Mouse (Mus musculus) midbrain, embryonic 14.5 days (tissue): ENCODE measurements at regions not wholly inside any gene's neighbourhood (a gene's known extent, or its start where the extent isn't known, plus 50 kb on each side); places are given as distances from the start of the nearest gene placed in this dataset.

Source experiments
- ATAC-seq: fragments of 200-750 bp; cut with Nextera tagmentation; 2 replicates; pipeline ENCODE4 v1.8.0; 2017; ENCODE audit warnings: moderate number of reproducible peaks, moderate library complexity; ENCODE audit not compliant: low FRiP score, low TSS enrichment
- DNase-seq: peaks from one replicate; pipeline ENCODE4 v3.0.0-alpha.2; 2015
- H3K27ac ChIP-seq: fragments of 300-500 bp; sonication (generic); replicated peaks from 2 replicates; pipeline ENCODE4 v1.5.1; 2014; ENCODE audit warnings: mild to moderate bottlenecking, low read depth, low read length, moderate library complexity
- H3K27me3 ChIP-seq: fragments of 300-500 bp; sonication (generic); 2 replicates; pipeline ENCODE4 v1.6.1; 2014; ENCODE audit warnings: low read length, control low read depth, mixed read lengths; ENCODE audit not compliant: control insufficient read depth, insufficient read depth
- H3K36me3 ChIP-seq: fragments of 300-500 bp; sonication (generic); 2 replicates; pipeline ENCODE4 v1.6.1; 2014; ENCODE audit warnings: low read length, control low read depth; ENCODE audit not compliant: control insufficient read depth, insufficient read depth
- H3K4me1 ChIP-seq: fragments of 300-500 bp; sonication (generic); 2 replicates; pipeline ENCODE4 v1.6.1; 2014; ENCODE audit warnings: mild to moderate bottlenecking, antibody characterized with exemption, low read length, control low read depth; ENCODE audit not compliant: control insufficient read depth, insufficient read depth
- H3K4me2 ChIP-seq: fragments of 300-500 bp; sonication (generic); 2 replicates; pipeline ENCODE4 v1.6.1; 2014; ENCODE audit warnings: mild to moderate bottlenecking, low read length, moderate library complexity
- H3K4me3 ChIP-seq: fragments of 300-500 bp; sonication (generic); replicated peaks from 2 replicates; pipeline ENCODE4 v1.5.1; 2014; ENCODE audit warnings: low read depth, low read length
- H3K9ac ChIP-seq: fragments of 300-500 bp; sonication (generic); replicated peaks from 2 replicates; pipeline ENCODE4 v1.6.1; 2014; ENCODE audit warnings: mild to moderate bottlenecking, low read length, moderate library complexity
- H3K9me3 ChIP-seq: fragments of 300-500 bp; sonication (generic); 2 replicates; pipeline ENCODE4 v1.6.1; 2016; ENCODE audit warnings: low read length, control low read depth, mixed read lengths; ENCODE audit not compliant: control insufficient read depth
- WGBS: fragments of 180-500 bp; shearing (Covaris S2); extraction: QIAGEN DNeasy Blood & Tissue Kit; methylation state at CpG from one replicate; pipeline ENCODE4 v1.1.7; 2014; 5-methylcytosine and 5-hydroxymethylcytosine counted together

DNA sequence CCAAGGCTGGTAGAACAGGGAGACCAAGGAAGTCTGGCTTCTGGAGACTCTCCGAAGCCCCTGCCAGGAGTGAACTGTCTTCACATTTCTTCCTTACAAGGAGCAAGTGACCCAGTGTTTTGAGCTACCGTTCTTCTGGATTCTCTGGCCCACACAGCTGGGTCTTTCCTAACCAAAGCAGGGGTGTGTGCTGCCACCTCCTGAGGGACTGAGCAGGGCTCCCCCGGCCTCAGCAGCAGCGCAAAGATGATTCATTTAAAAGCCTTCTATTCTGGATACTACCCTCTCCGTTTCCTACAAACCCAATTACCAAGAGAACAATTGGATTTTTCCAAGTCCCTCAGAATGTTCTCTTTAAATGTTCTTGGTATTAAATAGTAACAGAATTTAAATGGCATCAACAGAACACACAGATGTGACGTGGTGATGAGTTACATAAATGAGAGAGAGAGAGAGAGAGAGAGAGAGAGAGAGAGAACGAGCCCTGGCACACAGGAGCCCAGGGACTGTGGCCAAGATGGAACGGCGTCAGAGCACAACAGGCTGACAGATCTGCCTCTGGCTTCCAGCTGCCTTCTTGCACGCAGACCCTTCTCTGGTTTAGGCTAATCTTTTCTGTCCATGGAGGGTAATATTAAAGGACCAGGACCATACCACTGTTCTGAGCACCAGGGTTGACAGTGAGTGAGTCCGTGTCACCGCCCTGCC is 191.6 kb downstream of the Agtpbp1 start:
- Histone ChIP-seq H3K4me1 (no peaks in the 10 kb centered on the region), H3K9me3 (no peaks in the 10 kb centered on the region), H3K4me3 (no peak overlapping the region), H3K36me3 (no peaks in the 10 kb centered on the region), H3K27ac (no peak overlapping the region), H3K4me2 (no peak overlapping the region), H3K9ac (no peak overlapping the region), H3K27me3 (no peaks in the 10 kb centered on the region)
- ATAC-seq = no peak
- WGBS = 80% methylated on average over 12 of the region's 12 CpGs
- DNase-seq = peak; percentile 14

DNA sequence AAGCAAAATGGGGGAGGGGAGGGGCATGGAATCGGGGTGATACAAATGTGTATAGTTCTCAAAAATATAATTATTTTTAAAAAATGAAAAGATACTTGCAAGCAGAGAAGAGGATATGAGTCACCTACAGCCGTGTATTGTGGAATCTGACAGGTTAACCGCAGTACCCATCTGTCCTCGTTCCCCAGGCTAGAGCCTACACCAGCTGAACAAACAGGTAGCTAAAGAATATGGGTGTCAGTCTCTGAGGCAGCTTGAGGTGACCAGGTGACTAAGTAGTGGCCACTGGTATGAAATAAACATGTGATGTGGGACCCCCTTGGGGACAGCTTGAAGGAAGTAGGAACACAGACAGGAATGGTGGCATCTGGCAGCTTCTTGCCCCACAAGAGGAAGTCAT is 192.2 kb downstream of the Agtpbp1 start:
- H3K9ac ChIP-seq = no peak overlapping the region
- WGBS = 89% methylated on average over 4 of the region's 4 CpGs
- DNase-seq (no peak), ATAC-seq (no peak)
- no peak overlapping the region for H3K27ac ChIP-seq
- no peaks in the 10 kb centered on the region for H3K9me3 ChIP-seq
- H3K4me1 ChIP-seq = 0 out of 2 replicates have a peak, but pooled peaks cover under 1% of the 10 kb centered on the region
- H3K4me2 ChIP-seq = no peak overlapping the region
- H3K27me3 ChIP-seq = no peaks in the 10 kb centered on the region
- no peak overlapping the region for H3K4me3 ChIP-seq
- no peaks in the 10 kb centered on the region for H3K36me3 ChIP-seq

DNA sequence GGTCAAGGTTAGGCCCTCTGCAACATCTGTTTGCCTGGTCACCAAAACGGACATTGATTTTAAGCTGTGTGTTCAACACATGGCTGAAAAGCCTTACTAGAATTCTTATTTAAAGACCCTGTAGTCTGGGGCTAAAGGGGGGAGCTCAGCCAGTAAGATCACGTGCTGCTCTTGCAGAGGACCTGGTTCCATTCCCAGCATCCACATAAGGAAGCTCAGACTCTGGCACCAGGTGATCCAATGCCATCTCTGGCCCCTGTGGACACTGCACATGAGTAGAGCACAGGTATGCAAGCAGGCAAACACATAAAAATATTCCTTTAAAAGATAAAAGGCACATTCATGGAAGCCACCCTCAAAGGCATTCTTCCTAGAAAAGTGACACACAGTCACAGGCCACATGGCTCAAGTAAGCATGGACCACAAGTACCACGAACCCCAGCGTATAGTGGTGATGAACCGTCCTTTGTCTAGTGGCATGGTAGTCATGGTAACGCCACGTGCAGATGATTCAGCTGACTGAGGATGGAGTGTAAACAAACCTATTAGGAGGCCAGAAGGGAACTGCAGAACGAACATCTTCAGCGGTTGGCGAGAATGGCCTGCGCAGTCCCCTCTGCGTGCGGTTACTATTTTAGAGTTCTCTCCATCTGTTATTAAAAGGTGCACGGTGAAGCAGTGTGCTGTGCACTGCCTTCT is 197.3 kb downstream of the Agtpbp1 start:
- DNase-seq (peak; percentile 77), ATAC-seq (peak; percentile 50; the same call in 1 of the 2 replicates)
- Histone ChIP-seq H3K4me1 (0 out of 2 replicates have a peak, but pooled peaks cover 3% of the 10 kb centered on the region), H3K27ac (peak overlapping the region; percentile 55), H3K27me3 (no peaks in the 10 kb centered on the region), H3K4me3 (no peak overlapping the region), H3K9ac (no peak overlapping the region), H3K9me3 (no peaks in the 10 kb centered on the region), H3K36me3 (no peaks in the 10 kb centered on the region), H3K4me2 (no peak overlapping the region)
- 64% methylated on average over 14 of the region's 14 CpGs for WGBS

DNA sequence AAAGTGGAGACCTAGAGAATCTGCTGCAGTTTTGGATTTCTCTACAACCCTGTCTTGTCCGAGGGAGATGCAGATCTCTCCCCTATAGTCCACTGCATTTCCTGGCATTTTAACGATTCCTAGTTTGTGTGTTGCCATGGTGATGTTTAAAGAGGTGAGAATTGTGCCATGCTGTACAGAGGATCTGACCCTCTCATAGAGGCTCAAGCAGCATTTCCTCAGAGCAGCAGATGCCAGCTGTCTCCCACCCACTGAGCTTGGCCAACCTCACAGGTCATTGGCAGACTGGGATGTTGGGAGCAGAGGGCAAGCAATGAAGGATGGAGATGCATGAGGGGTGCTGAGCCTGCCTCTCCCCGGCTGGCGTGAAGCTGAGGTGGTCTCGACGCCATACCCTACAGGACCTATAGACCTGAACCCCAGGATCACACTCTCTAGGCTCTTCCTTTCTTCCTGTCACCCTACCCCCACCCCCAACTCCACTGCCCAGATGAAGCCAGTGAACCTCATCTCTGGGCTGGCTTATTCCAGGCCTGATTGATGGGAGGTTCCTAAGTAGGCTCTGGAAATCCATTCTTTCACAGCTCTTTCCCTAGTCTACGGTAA is 198.0 kb downstream of the Agtpbp1 start:
- H3K9ac ChIP-seq = no peak overlapping the region
- 0 out of 2 replicates have a peak, but pooled peaks cover 3% of the 10 kb centered on the region for H3K4me1 ChIP-seq
- H3K9me3 ChIP-seq = no peaks in the 10 kb centered on the region
- no peak overlapping the region for H3K4me2 ChIP-seq
- no peak overlapping the region for H3K4me3 ChIP-seq
- H3K36me3 ChIP-seq = no peaks in the 10 kb centered on the region
- DNase-seq = peak; percentile 46
- ATAC-seq = no peak
- no peaks in the 10 kb centered on the region for H3K27me3 ChIP-seq
- 74% methylated on average over 7 of the region's 7 CpGs for WGBS
- H3K27ac ChIP-seq = peak overlapping the region; percentile 55; the same call in 1 of the 2 replicates

DNA sequence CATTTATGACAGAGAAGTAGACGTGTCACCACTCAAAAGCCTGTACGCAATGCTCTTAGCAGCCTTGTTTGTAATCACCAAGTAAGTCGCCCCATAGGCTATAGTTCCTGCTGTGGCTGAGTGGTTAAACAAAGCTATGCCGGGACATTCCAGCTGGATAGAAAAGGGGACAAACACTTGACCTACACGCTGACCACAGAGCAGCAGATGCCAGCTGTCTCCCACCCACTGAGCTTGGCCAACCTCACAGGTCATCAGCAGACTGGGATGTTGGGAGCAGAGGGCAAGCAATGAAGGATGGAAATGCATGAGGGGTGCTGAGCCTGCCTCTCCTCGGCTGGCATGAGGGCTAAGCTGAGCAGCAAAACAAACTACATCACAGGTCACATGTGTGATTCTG is 199.2 kb downstream of the Agtpbp1 start:
- no peak overlapping the region for H3K9ac ChIP-seq
- 69% methylated on average over 6 of the region's 6 CpGs for whole genome bisulfite sequencing
- no peak overlapping the region for H3K27ac ChIP-seq
- no peak overlapping the region for H3K4me3 ChIP-seq
- H3K4me2 ChIP-seq = no peak overlapping the region
- DNase-seq = no peak
- H3K27me3 ChIP-seq = no peaks in the 10 kb centered on the region
- 0 out of 2 replicates have a peak, but pooled peaks cover 3% of the 10 kb centered on the region for H3K4me1 ChIP-seq
- H3K9me3 ChIP-seq = no peaks in the 10 kb centered on the region
- H3K36me3 ChIP-seq = no peaks in the 10 kb centered on the region
- no peak for ATAC-seq

DNA sequence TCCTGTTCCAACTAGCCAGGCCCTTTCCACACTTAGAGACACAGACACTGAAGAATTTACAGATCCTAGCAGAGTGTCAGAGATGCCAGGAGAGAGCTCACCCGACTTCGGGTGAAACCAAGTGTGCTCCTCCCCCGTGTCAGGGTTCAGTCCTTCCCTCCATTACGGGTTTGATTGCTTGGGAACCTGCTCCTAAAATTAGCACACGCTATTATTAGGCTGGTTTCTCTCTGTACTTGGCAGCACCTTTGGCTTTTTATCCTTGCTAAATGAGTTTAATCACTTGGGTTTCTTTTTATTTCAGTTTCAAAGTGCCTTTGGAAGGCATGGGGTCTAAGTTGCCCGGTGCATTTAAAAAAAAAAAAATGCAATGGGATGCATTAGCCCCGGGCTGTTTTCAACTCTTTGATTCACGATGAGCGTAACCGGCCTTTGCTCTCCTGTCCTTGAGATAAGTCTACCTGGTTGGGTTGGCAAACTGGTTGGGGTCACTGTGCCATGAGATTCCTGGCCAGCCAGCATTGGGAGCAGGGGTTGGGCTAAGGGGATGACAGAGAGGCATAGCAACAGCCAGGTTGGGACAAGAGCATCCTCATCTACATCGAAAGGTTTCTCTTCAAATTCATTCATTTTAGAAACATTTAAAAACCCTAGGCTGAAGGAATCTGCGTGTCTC is 214.7 kb downstream of the Agtpbp1 start:
- no peak for ATAC-seq

DNA sequence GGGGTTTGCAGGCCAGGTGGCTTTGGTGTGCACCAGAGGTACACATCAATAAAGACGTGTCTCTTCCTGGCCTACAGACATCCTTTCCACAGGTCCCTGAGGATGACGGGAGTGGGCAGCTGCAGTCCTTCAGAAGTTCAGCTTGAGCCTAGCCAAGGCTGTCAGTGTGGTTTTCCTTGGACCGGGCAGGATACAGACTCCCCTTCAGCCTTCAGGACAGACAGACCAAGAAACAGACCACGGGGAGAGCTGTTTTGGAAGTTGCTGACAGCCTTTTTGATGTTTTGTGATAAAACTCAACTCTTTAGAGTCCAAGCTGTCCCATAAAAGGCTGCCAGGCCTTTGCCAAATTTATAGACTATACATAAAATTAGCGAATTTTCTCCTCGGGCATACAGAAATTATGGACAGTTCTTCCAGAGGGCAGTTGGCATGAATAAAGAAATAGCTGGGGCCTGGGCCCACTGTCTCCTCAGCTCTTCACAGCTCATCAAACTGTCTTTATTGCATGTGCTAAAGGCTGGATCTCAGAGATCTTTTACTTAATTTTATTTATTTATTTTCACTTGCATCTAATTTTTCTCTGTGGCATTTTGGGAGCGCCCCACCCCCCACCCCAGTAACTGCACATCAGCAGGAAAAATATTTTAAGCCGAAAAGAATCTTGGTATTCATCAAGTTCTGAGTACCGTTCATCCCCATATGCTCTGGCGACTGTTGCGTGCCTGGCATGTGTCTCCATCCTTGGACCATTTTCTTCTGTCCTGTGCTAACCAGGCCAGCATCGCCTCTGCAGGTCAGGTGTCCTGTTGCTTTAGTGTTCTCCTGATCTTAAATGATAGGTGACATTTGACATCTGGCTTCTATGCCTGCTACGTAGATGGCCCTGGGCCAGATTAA is 216.2 kb downstream of the Agtpbp1 start:
- no peaks in the 10 kb centered on the region for H3K36me3 ChIP-seq

More for the DNA sequence above, 214.7 kb downstream of the Agtpbp1 start:
- Histone ChIP-seq H3K27ac (no peak overlapping the region), H3K4me3 (no peak overlapping the region), H3K9ac (no peak overlapping the region), H3K4me2 (no peak overlapping the region), H3K4me1 (no peaks in the 10 kb centered on the region), H3K36me3 (no peaks in the 10 kb centered on the region), H3K27me3 (no peaks in the 10 kb centered on the region), H3K9me3 (no peaks in the 10 kb centered on the region)
- DNase-seq = no peak
- 89% methylated on average over 12 of the region's 12 CpGs for WGBS

DNA sequence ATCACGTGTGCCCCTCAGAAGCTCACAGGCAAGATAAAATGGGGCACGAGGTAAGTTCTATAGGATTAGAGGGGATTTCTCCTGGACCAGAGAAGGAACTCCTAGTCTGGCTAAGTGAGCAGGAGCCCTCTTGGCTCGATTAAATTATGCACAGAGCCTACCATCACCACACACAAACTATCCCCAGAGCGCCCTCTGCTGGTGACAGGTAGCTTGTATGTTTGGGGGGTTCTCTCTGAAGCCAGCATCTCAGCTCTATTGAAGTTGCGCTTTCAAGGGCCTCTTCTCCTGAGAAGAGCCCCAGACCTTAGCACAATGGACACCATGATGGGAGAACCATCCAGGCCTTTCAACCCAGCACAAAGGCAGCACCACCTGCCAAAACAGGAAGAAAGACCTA is 219.6 kb downstream of the Agtpbp1 start:
- Histone ChIP-seq H3K9me3 (no peaks in the 10 kb centered on the region), H3K4me3 (no peak overlapping the region), H3K4me2 (no peak overlapping the region), H3K4me1 (no peaks in the 10 kb centered on the region), H3K9ac (no peak overlapping the region), H3K27ac (no peak overlapping the region), H3K27me3 (no peaks in the 10 kb centered on the region), H3K36me3 (no peaks in the 10 kb centered on the region)
- WGBS = 20% methylated on average over 5 of the region's 5 CpGs
- no peak for ATAC-seq
- DNase-seq = peak; percentile 94

More for the DNA sequence above, 216.2 kb downstream of the Agtpbp1 start:
- H3K9me3 ChIP-seq = no peaks in the 10 kb centered on the region
- 88% methylated on average over 13 of the region's 13 CpGs for WGBS
- ATAC-seq = no peak
- DNase-seq = no peak
- no peak overlapping the region for H3K9ac ChIP-seq
- no peak overlapping the region for H3K4me3 ChIP-seq
- H3K27ac ChIP-seq = no peak overlapping the region
- no peak overlapping the region for H3K4me2 ChIP-seq
- H3K4me1 ChIP-seq = no peaks in the 10 kb centered on the region
- no peaks in the 10 kb centered on the region for H3K27me3 ChIP-seq
